Mouse (Mus musculus) megakaryocyte, embryonic 14.5 days (primary cell): ENCODE data around the gene Xrcc6.

Source experiments
- FLI1 ChIP-seq: IDR thresholded peaks from 2 replicates; pipeline ENCODE4 v1.6.1; 2012; ENCODE audit warnings: low read length, inconsistent platforms, mixed read lengths
- GATA1 ChIP-seq: IDR thresholded peaks from 3 replicates; pipeline ENCODE4 v1.6.1; 2012; ENCODE audit warnings: mixed read lengths, low read length, inconsistent platforms, borderline replicate concordance

- TF ChIP-seq GATA1 (no peak), FLI1 (no peak)
These were observed 2.9 kb downstream of the Xrcc6 start for GRCm38 (mm10) chr15:81990549-81990948.
